Mouse (Mus musculus) cerebellum, adult 9-10 months (tissue): ENCODE measurements around the gene Axdnd1.

Experiments
- DNase-seq: peaks from one replicate; pipeline ENCODE4 v3.0.0; 2022

The Axdnd1 gene

GRCm38 (mm10) chr1:156420671-156421297 lies at the start of gene Axdnd1:
Gene Axdnd1, minus strand, starts transcription at chr1:156421159.
- peak; percentile 85 for DNase-seq

- no peak for DNase-seq
These were observed 49.6 kb upstream of the Axdnd1 start for GRCm38 (mm10) chr1:156470557-156470956.

- DNase-seq: no peak
These were observed 47.6 kb upstream of the Axdnd1 start for GRCm38 (mm10) chr1:156468576-156468975.

- no peak for DNase-seq
These were observed 46.8 kb upstream of the Axdnd1 start for GRCm38 (mm10) chr1:156467655-156468255.

GRCm38 (mm10) chr1:156464963-156465362 lies 44.0 kb upstream of the Axdnd1 start:
- no peak for DNase-seq

GRCm38 (mm10) chr1:156463981-156464853 lies 43.3 kb upstream of the Axdnd1 start:
- DNase-seq: no peak

- DNase-seq: no peak
These were observed 41.5 kb upstream of the Axdnd1 start for GRCm38 (mm10) chr1:156462273-156462991.

- DNase-seq: no peak
These were observed 40.1 kb upstream of the Axdnd1 start for GRCm38 (mm10) chr1:156461036-156461435.

- DNase-seq: no peak
These were observed 39.3 kb upstream of the Axdnd1 start for GRCm38 (mm10) chr1:156460216-156460615.

- DNase-seq: no peak
These were observed 38.7 kb upstream of the Axdnd1 start for GRCm38 (mm10) chr1:156459690-156460089.

- DNase-seq: no peak
These were observed 37.6 kb upstream of the Axdnd1 start for GRCm38 (mm10) chr1:156458391-156459060.

GRCm38 (mm10) chr1:156455005-156455758 lies 34.2 kb upstream of the Axdnd1 start:
- no peak for DNase-seq

- no peak for DNase-seq
These were observed 33.4 kb upstream of the Axdnd1 start for GRCm38 (mm10) chr1:156454384-156454783.

GRCm38 (mm10) chr1:156453876-156454275 lies 32.9 kb upstream of the Axdnd1 start:
- DNase-seq: no peak

GRCm38 (mm10) chr1:156450478-156450877 lies 29.5 kb upstream of the Axdnd1 start:
- DNase-seq: no peak

GRCm38 (mm10) chr1:156449691-156450090 lies 28.7 kb upstream of the Axdnd1 start:
- DNase-seq: no peak

GRCm38 (mm10) chr1:156449089-156449488 lies 28.1 kb upstream of the Axdnd1 start:
- no peak for DNase-seq

GRCm38 (mm10) chr1:156445049-156445448 lies 24.1 kb upstream of the Axdnd1 start:
- no peak for DNase-seq

GRCm38 (mm10) chr1:156442776-156443175 lies 21.8 kb upstream of the Axdnd1 start:
- DNase-seq: no peak

GRCm38 (mm10) chr1:156442266-156442665 lies 21.3 kb upstream of the Axdnd1 start:
- no peak for DNase-seq

GRCm38 (mm10) chr1:156437726-156438125 lies 16.8 kb upstream of the Axdnd1 start:
- no peak for DNase-seq
